Mouse (Mus musculus): ENCODE results near the gene Mfrp. TPM values are rescaled to one million over a fixed set of nuclear protein-coding genes. Genes with fewer than 3 reads are reported as not detected.

The Mfrp gene
- polyA plus RNA-seq, 1 experiment = 0.05 TPM

- no peaks in the 10 kb centered on the region for H3K36me3 ChIP-seq (ENCODE audit: control insufficient read depth, insufficient read depth)
- TF ChIP-seq MAX (IDR thresholded peaks at IDR 0.05) (no peak), USF1 (IDR thresholded peaks at IDR 0.05; ENCODE audit: low read depth) (no peak), MYOD1 (IDR thresholded peaks at IDR 0.05; ENCODE audit: control insufficient read depth, insufficient read length, low read depth) (no peak), MYOG (IDR thresholded peaks at IDR 0.05; ENCODE audit: control insufficient read depth, extremely low read depth, insufficient read length) (no peak), CEBPB (IDR thresholded peaks at IDR 0.05; ENCODE audit: low read depth) (no peak), FOSL1 (IDR thresholded peaks at IDR 0.05; ENCODE audit: insufficient read depth, low read length, poor library complexity, severe bottlenecking) (no peak)
- no peak overlapping the region for H3ac ChIP-seq (ENCODE audit: control insufficient read depth, insufficient read length, low read depth)
- no peaks in the 10 kb centered on the region for H3K27me3 ChIP-seq (ENCODE audit: control insufficient read depth, insufficient read depth, insufficient read length)
- no peak overlapping the region for H3K4me3 ChIP-seq (ENCODE audit: insufficient read depth, poor library complexity, severe bottlenecking)
- no peaks in the 10 kb centered on the region for H3K79me3 ChIP-seq (ENCODE audit: low read depth)
- no peaks in the 10 kb centered on the region for H3K79me2 ChIP-seq (ENCODE audit: control insufficient read depth, insufficient read depth)
Measured at GRCm38 (mm10) chr9:44079997-44080780, 21.3 kb upstream of the Mfrp start.

- H3K27me3 ChIP-seq (ENCODE audit: control insufficient read depth, insufficient read depth, insufficient read length) = no peaks in the 10 kb centered on the region
- H3K4me3 ChIP-seq (ENCODE audit: insufficient read depth, poor library complexity, severe bottlenecking) = no peak overlapping the region
- H3K79me2 ChIP-seq (ENCODE audit: control insufficient read depth, insufficient read depth) = no peaks in the 10 kb centered on the region
- no peaks in the 10 kb centered on the region for H3K36me3 ChIP-seq (ENCODE audit: control insufficient read depth, insufficient read depth)
- no peak for TF ChIP-seq USF1 (IDR thresholded peaks at IDR 0.05; ENCODE audit: low read depth)
- TF ChIP-seq MYOD1 (IDR thresholded peaks at IDR 0.05; ENCODE audit: control insufficient read depth, insufficient read length, low read depth) = no peak
- H3ac ChIP-seq (ENCODE audit: control insufficient read depth, insufficient read length, low read depth) = no peak overlapping the region
- H3K79me3 ChIP-seq (ENCODE audit: low read depth) = no peaks in the 10 kb centered on the region
Measured at GRCm38 (mm10) chr9:44080953-44081352, 20.6 kb upstream of the Mfrp start.

- no peak for TF ChIP-seq MYOD1 (IDR thresholded peaks at IDR 0.05; ENCODE audit: control insufficient read depth, insufficient read length, low read depth)
- no peak for TF ChIP-seq USF1 (IDR thresholded peaks at IDR 0.05; ENCODE audit: low read depth)
- no peak for TF ChIP-seq MAX (IDR thresholded peaks at IDR 0.05)
- TF ChIP-seq MYOG (IDR thresholded peaks at IDR 0.05; ENCODE audit: control insufficient read depth, extremely low read depth, insufficient read length) = no peak
- TF ChIP-seq CEBPB (IDR thresholded peaks at IDR 0.05; ENCODE audit: low read depth) = no peak
- TF ChIP-seq CTCF (IDR thresholded peaks at IDR 0.05; ENCODE audit: control insufficient read depth, insufficient read depth, insufficient read length) = no peak
- TF ChIP-seq FOSL1 (IDR thresholded peaks at IDR 0.05; ENCODE audit: insufficient read depth, low read length, poor library complexity, severe bottlenecking) = no peak
- Histone ChIP-seq H3K36me3 (ENCODE audit: control insufficient read depth, insufficient read depth) (no peaks in the 10 kb centered on the region), H3K79me2 (ENCODE audit: control insufficient read depth, insufficient read depth) (no peaks in the 10 kb centered on the region), H3K4me3 (ENCODE audit: insufficient read depth, poor library complexity, severe bottlenecking) (no peak overlapping the region), H3ac (ENCODE audit: control insufficient read depth, insufficient read length, low read depth) (no peak overlapping the region), H3K27me3 (ENCODE audit: control insufficient read depth, insufficient read depth, insufficient read length) (no peaks in the 10 kb centered on the region), H3K79me3 (ENCODE audit: low read depth) (no peaks in the 10 kb centered on the region)
Measured at GRCm38 (mm10) chr9:44081581-44081980, 19.9 kb upstream of the Mfrp start.

- no peak overlapping the region for H3K4me3 ChIP-seq (ENCODE audit: insufficient read depth, poor library complexity, severe bottlenecking)
- H3K27me3 ChIP-seq (ENCODE audit: control insufficient read depth, insufficient read depth, insufficient read length) = no peaks in the 10 kb centered on the region
- H3K79me3 ChIP-seq (ENCODE audit: low read depth) = no peaks in the 10 kb centered on the region
- H3K79me2 ChIP-seq (ENCODE audit: control insufficient read depth, insufficient read depth) = no peaks in the 10 kb centered on the region
- no peak overlapping the region for H3ac ChIP-seq (ENCODE audit: control insufficient read depth, insufficient read length, low read depth)
- H3K36me3 ChIP-seq (ENCODE audit: control insufficient read depth, insufficient read depth) = no peaks in the 10 kb centered on the region
- TF ChIP-seq MYOD1 (IDR thresholded peaks at IDR 0.05; ENCODE audit: control insufficient read depth, insufficient read length, low read depth) = no peak
- TF ChIP-seq FOSL1 (IDR thresholded peaks at IDR 0.05; ENCODE audit: insufficient read depth, low read length, poor library complexity, severe bottlenecking) = no peak
- no peak for TF ChIP-seq MAX (IDR thresholded peaks at IDR 0.05)
- TF ChIP-seq CTCF (IDR thresholded peaks at IDR 0.05; ENCODE audit: control insufficient read depth, insufficient read depth, insufficient read length) = no peak
- TF ChIP-seq CEBPB (IDR thresholded peaks at IDR 0.05; ENCODE audit: low read depth) = no peak
- no peak for TF ChIP-seq USF1 (IDR thresholded peaks at IDR 0.05; ENCODE audit: low read depth)
- TF ChIP-seq MYOG (IDR thresholded peaks at IDR 0.05; ENCODE audit: control insufficient read depth, extremely low read depth, insufficient read length) = no peak
Measured at GRCm38 (mm10) chr9:44082266-44082665, 19.3 kb upstream of the Mfrp start.

GRCm38 (mm10) chr9:44083392-44084121 lies 18.0 kb upstream of the Mfrp start:
- TF ChIP-seq CEBPB (IDR thresholded peaks at IDR 0.05; ENCODE audit: low read depth) (no peak), FOSL1 (IDR thresholded peaks at IDR 0.05; ENCODE audit: insufficient read depth, low read length, poor library complexity, severe bottlenecking) (no peak), MYOD1 (IDR thresholded peaks at IDR 0.05; ENCODE audit: control insufficient read depth, insufficient read length, low read depth) (no peak), MAX (IDR thresholded peaks at IDR 0.05) (no peak), MYOG (IDR thresholded peaks at IDR 0.05; ENCODE audit: control insufficient read depth, extremely low read depth, insufficient read length) (no peak), USF1 (IDR thresholded peaks at IDR 0.05; ENCODE audit: low read depth) (no peak)
- Histone ChIP-seq H3K4me3 (ENCODE audit: insufficient read depth, poor library complexity, severe bottlenecking) (no peak overlapping the region), H3K27me3 (ENCODE audit: control insufficient read depth, insufficient read depth, insufficient read length) (no peaks in the 10 kb centered on the region), H3ac (ENCODE audit: control insufficient read depth, insufficient read length, low read depth) (no peak overlapping the region), H3K79me3 (ENCODE audit: low read depth) (no peaks in the 10 kb centered on the region), H3K79me2 (ENCODE audit: control insufficient read depth, insufficient read depth) (no peaks in the 10 kb centered on the region), H3K36me3 (ENCODE audit: control insufficient read depth, insufficient read depth) (no peaks in the 10 kb centered on the region)

Data from C2C12 (cell line).